Mouse (Mus musculus): ENCODE results near the gene Slc11a1.

GRCm38 (mm10) chr1:74339917-74340316, 35.1 kb upstream of the Slc11a1 start:
- TF ChIP-seq CTCF (IDR thresholded peaks at IDR 0.05; ENCODE audit: extremely low read depth, insufficient read length, insufficient replicate concordance, low read depth, low read length) (no peak), POLR2A (IDR thresholded peaks at IDR 0.05; ENCODE audit: low read depth, low read length) (no peak)
